Mouse (Mus musculus) kidney, embryonic 14.5 days (tissue): ENCODE measurements around the gene Sec31a. TPM values are rescaled to one million over a fixed set of nuclear protein-coding genes. Genes with fewer than 3 reads are reported as not detected.

Experiments used
- ATAC-seq: fragments of 200-750 bp; cut with Nextera tagmentation; 2 replicates; pipeline ENCODE4 v1.8.0; 2017; ENCODE audit warnings: moderate number of reproducible peaks, mild to moderate bottlenecking, moderate TSS enrichment, moderate library complexity; ENCODE audit not compliant: low FRiP score, low TSS enrichment
- H3K27ac ChIP-seq: fragments of 300-500 bp; sonication (generic); 2 replicates; pipeline ENCODE4 v1.5.1; 2014; ENCODE audit warnings: low read depth, mild to moderate bottlenecking, low read length, moderate library complexity, mixed read lengths
- H3K27me3 ChIP-seq: fragments of 300-500 bp; sonication (generic); 2 replicates; pipeline ENCODE4 v1.6.1; 2014; ENCODE audit warnings: mild to moderate bottlenecking, low read length; ENCODE audit not compliant: control insufficient read depth, insufficient read depth
- H3K36me3 ChIP-seq: fragments of 300-500 bp; sonication (generic); 2 replicates; pipeline ENCODE4 v1.6.1; 2014; ENCODE audit warnings: low read length, mixed read lengths; ENCODE audit not compliant: control insufficient read depth, insufficient read depth
- H3K4me1 ChIP-seq: fragments of 300-500 bp; sonication (generic); 2 replicates; pipeline ENCODE4 v1.6.1; 2014; ENCODE audit warnings: low read length, mixed read lengths; ENCODE audit not compliant: control insufficient read depth, insufficient read depth
- H3K4me2 ChIP-seq: fragments of 300-500 bp; sonication (generic); replicated peaks from 2 replicates; pipeline ENCODE4 v1.6.1; 2014; ENCODE audit warnings: low read depth, mild to moderate bottlenecking, low read length
- H3K4me3 ChIP-seq: fragments of 300-500 bp; sonication (generic); 2 replicates; pipeline ENCODE4 v1.5.1; 2014; ENCODE audit warnings: mild to moderate bottlenecking, low read length
- H3K9ac ChIP-seq: fragments of 300-500 bp; sonication (generic); 2 replicates; pipeline ENCODE4 v1.6.1; 2014; ENCODE audit warnings: low read depth, mild to moderate bottlenecking, low read length, moderate library complexity
- H3K9me3 ChIP-seq: fragments of 300-500 bp; sonication (generic); 2 replicates; pipeline ENCODE4 v1.6.1; 2016; ENCODE audit warnings: low read length; ENCODE audit not compliant: control insufficient read depth
- WGBS: fragments of 180-500 bp; shearing (Covaris S2); extraction: QIAGEN DNeasy Blood & Tissue Kit; methylation state at CpG from one replicate; pipeline ENCODE4 v1.1.7; 2014; 5-methylcytosine and 5-hydroxymethylcytosine counted together
- polyA plus RNA-seq: library from polyadenylated mRNA; unstranded; fragments of >200 nt; fragmentation: Nextera tagmentation; extraction: Ambion mirVana; gene quantifications from 2 replicates; pipeline ENCODE4 v1.2.1, GENCODE M21; 2014

Sec31a gene
- polyA plus RNA-seq, 1 experiment from 2014 or later, result 163 TPM

DNA sequence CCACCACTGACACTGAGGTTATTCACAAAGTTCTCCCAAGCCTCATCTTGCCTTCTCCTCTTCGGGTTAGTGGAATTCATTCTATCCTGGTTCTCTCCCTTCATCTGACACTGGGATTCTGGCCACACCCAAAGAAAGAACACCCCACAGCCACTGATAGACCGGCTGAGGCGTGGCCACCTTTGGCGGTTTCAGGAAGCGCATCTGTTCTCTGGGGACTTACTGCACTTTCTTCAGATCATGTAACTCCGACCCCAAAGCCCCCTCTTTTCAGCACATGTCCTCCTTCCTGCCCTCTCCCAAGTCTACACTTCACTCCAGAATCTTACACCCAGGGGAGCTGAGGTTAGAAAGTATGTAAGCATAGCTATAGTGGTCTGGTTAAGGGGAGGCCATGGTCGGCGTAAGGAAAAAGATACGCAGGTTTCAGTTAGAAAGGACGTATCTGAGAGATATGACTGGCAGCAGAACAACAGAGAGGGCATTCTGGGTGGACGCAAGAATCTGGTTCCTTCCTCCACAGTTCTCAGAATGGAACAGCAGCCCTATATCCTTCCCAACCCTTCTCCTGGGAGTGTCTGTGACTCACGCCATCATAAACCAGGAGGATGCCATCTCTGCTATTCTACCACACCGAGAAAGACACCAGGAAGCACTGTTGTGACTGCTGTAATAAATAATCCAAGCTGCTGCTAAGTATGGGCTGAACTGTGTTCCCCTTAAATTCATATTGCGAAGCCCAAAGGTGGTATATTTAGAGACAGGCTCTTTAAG lies 82.2 kb downstream of the Sec31a start:
- no peak overlapping the region for H3K9ac ChIP-seq
- no peaks in the 10 kb centered on the region for H3K27me3 ChIP-seq
- H3K4me1 ChIP-seq, result no peaks in the 10 kb centered on the region
- no peak overlapping the region for H3K27ac ChIP-seq
- no peak overlapping the region for H3K4me2 ChIP-seq
- H3K36me3 ChIP-seq, result no peaks in the 10 kb centered on the region
- WGBS, result 61% methylated on average over 14 of the region's 14 CpGs
- H3K9me3 ChIP-seq, result no peaks in the 10 kb centered on the region
- no peak overlapping the region for H3K4me3 ChIP-seq
- ATAC-seq, result no peak

DNA sequence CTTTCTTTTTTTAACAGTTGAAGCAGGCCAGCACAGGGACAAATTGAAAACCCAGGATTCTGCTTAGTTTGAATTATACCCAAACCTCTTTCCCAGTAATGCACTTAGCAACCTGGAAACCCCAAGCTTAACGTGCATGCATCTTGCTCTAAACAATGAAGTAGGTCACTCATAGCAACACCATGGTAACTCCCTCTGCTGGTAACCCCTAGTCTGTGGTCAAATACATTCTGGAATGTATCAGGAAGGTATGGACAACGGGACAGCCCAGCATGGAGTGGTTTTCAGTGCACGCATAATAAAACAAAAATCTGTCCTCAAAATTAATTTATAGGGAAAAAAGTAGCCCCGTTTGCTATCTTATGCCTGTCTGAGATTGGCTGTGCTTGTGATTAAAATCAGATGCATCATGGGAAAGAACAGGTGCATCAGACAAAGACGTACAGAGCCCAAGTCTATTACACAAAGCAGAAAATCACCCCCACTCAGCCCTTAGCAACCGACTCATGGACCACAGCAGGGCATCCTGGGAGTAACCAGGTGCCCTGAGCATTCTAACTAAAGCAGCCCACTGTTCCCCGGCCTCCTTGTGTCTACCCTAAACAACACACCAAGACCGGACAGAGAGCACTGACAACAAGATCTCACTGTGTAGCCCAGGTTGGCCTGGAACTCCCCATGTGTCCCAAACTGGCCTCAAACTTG lies 83.6 kb downstream of the Sec31a start:
- H3K9me3 ChIP-seq, result no peaks in the 10 kb centered on the region
- H3K4me2 ChIP-seq, result no peak overlapping the region
- 76% methylated on average over 8 of the region's 8 CpGs for WGBS
- H3K36me3 ChIP-seq, result no peaks in the 10 kb centered on the region
- no peak overlapping the region for H3K4me3 ChIP-seq
- H3K9ac ChIP-seq, result no peak overlapping the region
- H3K27me3 ChIP-seq, result no peaks in the 10 kb centered on the region
- H3K4me1 ChIP-seq, result no peaks in the 10 kb centered on the region
- ATAC-seq, result no peak
- H3K27ac ChIP-seq, result no peak overlapping the region

DNA sequence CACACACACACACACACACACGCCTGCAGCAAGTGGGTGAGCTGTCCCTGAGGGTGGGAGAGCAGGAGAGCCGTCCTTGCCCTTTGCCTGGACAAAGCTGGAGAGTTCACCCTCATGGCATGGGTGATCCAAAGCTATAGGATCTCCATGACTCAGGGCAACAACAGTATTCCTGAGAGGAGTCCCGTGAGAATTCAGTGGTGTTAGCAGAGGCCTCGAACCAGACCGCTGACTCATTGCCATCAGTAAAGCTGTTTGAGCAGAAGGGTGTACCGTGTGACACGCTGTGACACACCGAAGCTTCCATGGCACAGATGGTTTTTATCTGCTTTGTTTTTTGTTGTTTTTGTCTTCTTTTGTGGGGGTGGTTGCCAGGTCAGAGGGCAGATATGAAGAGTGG lies 84.4 kb downstream of the Sec31a start:
- no peak for ATAC-seq
- Histone ChIP-seq H3K4me2 (no peak overlapping the region), H3K4me3 (no peak overlapping the region), H3K9me3 (no peaks in the 10 kb centered on the region), H3K36me3 (no peaks in the 10 kb centered on the region), H3K27ac (no peak overlapping the region), H3K9ac (no peak overlapping the region), H3K27me3 (no peaks in the 10 kb centered on the region), H3K4me1 (no peaks in the 10 kb centered on the region)
- 79% methylated on average over 8 of the region's 8 CpGs for WGBS

DNA sequence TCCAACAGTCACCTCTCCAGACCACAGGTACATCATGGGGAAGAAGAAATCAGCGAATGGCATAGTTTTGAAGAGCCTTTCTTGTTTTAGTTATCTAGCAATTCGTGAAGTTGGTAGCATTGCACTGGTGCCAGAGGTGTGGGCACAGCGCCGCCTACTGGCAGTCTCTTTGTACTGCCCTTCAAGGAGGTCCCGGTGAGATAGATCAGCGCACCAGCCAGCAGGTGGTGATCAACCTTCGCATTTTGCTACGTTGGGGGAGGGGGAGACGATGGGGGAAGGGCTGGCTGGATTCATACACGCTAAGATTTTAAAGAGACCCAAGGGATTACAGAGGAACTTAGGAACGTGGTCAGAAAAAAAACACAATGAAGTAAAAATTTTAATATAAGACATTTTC lies 94.0 kb downstream of the Sec31a start:
- Histone ChIP-seq H3K4me2 (no peak overlapping the region), H3K9me3 (no peaks in the 10 kb centered on the region), H3K9ac (no peak overlapping the region), H3K36me3 (no peaks in the 10 kb centered on the region), H3K27me3 (no peaks in the 10 kb centered on the region), H3K4me3 (no peak overlapping the region), H3K4me1 (0 out of 2 replicates have a peak, but pooled peaks cover 2% of the 10 kb centered on the region), H3K27ac (no peak overlapping the region)
- 3% methylated on average over 11 of the region's 11 CpGs for WGBS
- ATAC-seq, result peak; percentile 81

DNA sequence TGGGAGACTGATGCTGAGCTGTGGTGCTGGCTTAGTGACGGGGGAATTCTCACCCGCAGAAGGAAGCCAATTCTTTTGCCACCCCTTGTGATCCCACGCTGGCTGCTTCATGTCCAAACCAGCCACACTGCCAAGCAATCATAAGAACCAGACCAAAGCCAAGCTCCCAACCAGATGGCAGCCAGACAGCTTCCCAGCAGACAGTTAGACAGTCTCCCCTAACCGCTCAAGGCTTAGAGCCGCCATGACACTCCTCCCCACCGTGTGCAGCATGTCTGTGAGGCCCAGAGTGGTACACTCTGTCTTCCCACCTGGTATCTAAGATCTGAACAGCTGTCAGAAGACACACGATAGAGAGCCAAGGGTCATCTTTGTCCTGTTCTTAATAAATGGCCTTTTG lies 98.2 kb downstream of the Sec31a start:
- no peak overlapping the region for H3K4me2 ChIP-seq
- H3K9ac ChIP-seq, result no peak overlapping the region
- no peaks in the 10 kb centered on the region for H3K27me3 ChIP-seq
- 68% methylated on average over 7 of the region's 7 CpGs for WGBS
- no peak for ATAC-seq
- H3K4me3 ChIP-seq, result no peak overlapping the region
- no peaks in the 10 kb centered on the region for H3K36me3 ChIP-seq
- H3K27ac ChIP-seq, result no peak overlapping the region
- H3K9me3 ChIP-seq, result no peaks in the 10 kb centered on the region
- H3K4me1 ChIP-seq, result 0 out of 2 replicates have a peak, but pooled peaks cover 2% of the 10 kb centered on the region

DNA sequence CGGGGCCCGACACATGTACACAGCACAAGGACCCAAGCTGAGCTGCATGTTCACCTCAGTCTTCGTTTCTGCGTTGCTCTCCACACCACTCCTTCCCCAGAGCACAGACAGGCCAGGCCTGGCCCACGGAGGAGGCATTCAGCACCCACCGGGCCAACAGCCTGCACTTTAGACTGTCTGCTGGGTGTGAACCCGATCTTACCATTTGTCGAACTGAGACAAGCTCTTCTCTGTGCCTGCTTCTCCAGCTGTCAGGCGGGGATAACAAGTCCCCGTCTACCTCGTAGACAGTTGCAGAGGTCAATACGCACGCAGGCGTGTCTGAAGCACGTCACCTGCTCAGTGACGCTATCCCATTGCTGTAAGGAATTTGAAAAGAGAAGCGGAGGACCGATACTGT lies 99.0 kb downstream of the Sec31a start:
- Histone ChIP-seq H3K9me3 (no peaks in the 10 kb centered on the region), H3K9ac (no peak overlapping the region), H3K27ac (no peak overlapping the region), H3K36me3 (no peaks in the 10 kb centered on the region), H3K4me1 (no peaks in the 10 kb centered on the region), H3K27me3 (no peaks in the 10 kb centered on the region), H3K4me3 (no peak overlapping the region), H3K4me2 (no peak overlapping the region)
- no peak for ATAC-seq
- 66% methylated on average over 18 of the region's 18 CpGs for whole genome bisulfite sequencing

DNA sequence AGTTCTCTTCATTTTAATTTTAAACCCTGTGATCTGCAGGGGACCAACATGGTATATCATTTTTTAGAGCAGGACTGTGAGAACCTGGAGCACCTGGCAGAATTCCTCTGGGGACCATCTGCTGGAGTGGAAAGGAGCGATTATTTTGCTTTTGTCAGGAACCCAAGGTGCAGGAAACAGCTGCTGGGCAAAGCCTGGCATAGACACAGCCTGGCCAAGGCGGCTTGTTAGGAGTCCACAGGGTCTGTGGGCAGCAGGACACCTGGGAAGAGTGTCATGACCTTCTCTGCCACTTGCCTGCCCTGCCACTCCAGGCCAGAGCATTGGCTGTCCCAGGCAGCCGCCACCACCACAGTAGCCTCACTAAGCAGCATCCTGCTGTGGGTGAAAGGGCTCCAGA lies 100.4 kb downstream of the Sec31a start:
- 60% methylated on average over 3 of the region's 3 CpGs for WGBS
- H3K36me3 ChIP-seq, result no peaks in the 10 kb centered on the region
- H3K27me3 ChIP-seq, result no peaks in the 10 kb centered on the region
- H3K9me3 ChIP-seq, result no peaks in the 10 kb centered on the region
- no peak overlapping the region for H3K4me2 ChIP-seq
- H3K9ac ChIP-seq, result no peak overlapping the region
- H3K27ac ChIP-seq, result no peak overlapping the region
- no peak overlapping the region for H3K4me3 ChIP-seq
- H3K4me1 ChIP-seq, result no peaks in the 10 kb centered on the region
- ATAC-seq, result no peak

DNA sequence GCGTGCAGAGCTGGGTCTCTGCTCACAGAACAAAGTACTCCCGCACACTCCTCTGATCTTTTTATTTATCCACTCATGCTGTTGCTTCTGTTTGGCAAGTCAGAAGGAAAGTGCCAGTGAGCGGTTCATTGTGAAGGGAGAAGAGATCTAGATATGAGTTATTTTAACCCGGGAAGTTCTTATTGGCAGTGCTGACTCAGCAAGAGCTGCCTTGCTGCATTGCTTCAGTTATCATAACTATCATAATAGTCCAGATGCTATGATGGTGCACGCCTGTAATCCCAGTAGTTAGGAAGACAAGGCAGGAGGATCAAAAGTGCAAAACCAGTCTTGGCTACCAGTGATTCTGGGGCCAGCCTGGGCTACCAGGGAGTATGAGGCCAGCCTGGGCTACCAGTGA lies 103.6 kb downstream of the Sec31a start:
- Histone ChIP-seq H3K4me1 (no peaks in the 10 kb centered on the region), H3K9me3 (no peaks in the 10 kb centered on the region), H3K36me3 (no peaks in the 10 kb centered on the region), H3K27me3 (no peaks in the 10 kb centered on the region), H3K4me3 (no peak overlapping the region), H3K4me2 (no peak overlapping the region), H3K27ac (no peak overlapping the region), H3K9ac (no peak overlapping the region)
- ATAC-seq, result no peak
- 78% methylated on average over 5 of the region's 5 CpGs for WGBS
